7 mouse cellular contexts compared by ENCODE assay signal in genomic region chr19:20764214-20764613, GRCm38 (mm10). TPM values are rescaled to one million over a fixed set of nuclear protein-coding genes. Genes with fewer than 3 reads are reported as not detected.
DNase-seq lines count a peak whose midpoint lies in the region; ATAC-seq and TF ChIP-seq lines count a peak whose summit lies in the region.

No protein-coding gene starts in this region.

- no peak overlapping the region for H3K4me2 ChIP-seq in forebrain, embryonic 13.5 days
- H3K4me2 ChIP-seq in kidney, postnatal 0 days (ENCODE audit: low read length), result no peak overlapping the region
- no peak overlapping the region for H3K4me2 ChIP-seq in midbrain, embryonic 13.5 days (replicated peaks)

- H3K27me3 ChIP-seq in liver, adult 2 months (ENCODE audit: control insufficient read depth, insufficient read depth, low read length), result no peaks in the 10 kb centered on the region
- no peaks in the 10 kb centered on the region for H3K27me3 ChIP-seq in forebrain, embryonic 13.5 days
- H3K27me3 ChIP-seq in kidney, postnatal 0 days (ENCODE audit: insufficient read depth, low read length), result no peaks in the 10 kb centered on the region
- no peaks in the 10 kb centered on the region for H3K27me3 ChIP-seq in midbrain, embryonic 13.5 days

- no peak overlapping the region for H3K27ac ChIP-seq in liver, adult 2 months (replicated peaks; ENCODE audit: insufficient read depth, low read depth, low read length)
- no peak overlapping the region for H3K27ac ChIP-seq in forebrain, embryonic 13.5 days
- H3K27ac ChIP-seq in kidney, postnatal 0 days, result no peak overlapping the region
- no peak overlapping the region for H3K27ac ChIP-seq in midbrain, embryonic 13.5 days

- H3K9me3 ChIP-seq in forebrain, embryonic 13.5 days (replicated peaks), result no peaks in the 10 kb centered on the region
- H3K9me3 ChIP-seq in kidney, postnatal 0 days (replicated peaks; ENCODE audit: low read length), result no peaks in the 10 kb centered on the region
- H3K9me3 ChIP-seq in midbrain, embryonic 13.5 days, result no peaks in the 10 kb centered on the region

- DNase-seq in liver, adult 2 months (ENCODE audit: extremely low read depth, low read depth, low spot score), result peak; percentile 60
- DNase-seq in liver (no peak), adipocyte (ENCODE audit: low spot score) (peak; percentile 67)
- peak; percentile 72 for DNase-seq in kidney, postnatal 0 days (ENCODE audit: low spot score)

- no peaks in the 10 kb centered on the region for H3K4me1 ChIP-seq in liver, adult 2 months (ENCODE audit: control insufficient read depth, insufficient read depth, low read length)
- no peaks in the 10 kb centered on the region for H3K4me1 ChIP-seq in forebrain, embryonic 13.5 days
- no peaks in the 10 kb centered on the region for H3K4me1 ChIP-seq in kidney, postnatal 0 days (replicated peaks; ENCODE audit: insufficient read depth, low read length)
- no peaks in the 10 kb centered on the region for H3K4me1 ChIP-seq in midbrain, embryonic 13.5 days (replicated peaks)

- no peaks in the 10 kb centered on the region for H3K79me2 ChIP-seq in liver, adult 2 months (ENCODE audit: control insufficient read depth, insufficient read depth, low read length)

- no peak overlapping the region for H3K4me3 ChIP-seq in liver, adult 2 months (ENCODE audit: insufficient read depth, low read depth, low read length)
- no peak overlapping the region for H3K4me3 ChIP-seq in forebrain, embryonic 13.5 days
- H3K4me3 ChIP-seq in kidney, postnatal 0 days (replicated peaks; ENCODE audit: low read depth, low read length), result no peak overlapping the region
- H3K4me3 ChIP-seq in midbrain, embryonic 13.5 days (replicated peaks), result no peak overlapping the region

- peak; percentile 33; the same call in 1 of the 2 replicates for TF ChIP-seq CTCF in liver, adult 2 months (IDR thresholded peaks at IDR 0.05; ENCODE audit: low read depth, low read length)
- peak; percentile 73 for TF ChIP-seq CTCF in kidney, postnatal 0 days (IDR thresholded peaks at IDR 0.05; ENCODE audit: low read depth)

- ATAC-seq in forebrain, embryonic 13.5 days, result peak; percentile 89
- ATAC-seq in kidney, postnatal 0 days (replicated peaks; ENCODE audit: low FRiP score, low read depth), result 0 out of 2 replicates have a peak, but pooled peaks have one; percentile 49
- peak; percentile 87 for ATAC-seq in midbrain, embryonic 13.5 days
- ATAC-seq in activated CD4-positive, CD25-positive, alpha-beta regulatory T cell, adult 4 months, result no peak

- H3K9ac ChIP-seq in liver, adult 2 months (ENCODE audit: low read depth, low read length), result no peak overlapping the region
- no peak overlapping the region for H3K9ac ChIP-seq in forebrain, embryonic 13.5 days
- no peak overlapping the region for H3K9ac ChIP-seq in kidney, postnatal 0 days (ENCODE audit: low read depth, low read length)
- no peak overlapping the region for H3K9ac ChIP-seq in midbrain, embryonic 13.5 days (replicated peaks)

- 7% methylated on average over 1 of the region's 1 CpGs for WGBS in liver, adult 2 months
- 40% methylated on average over 1 of the region's 1 CpGs for WGBS in forebrain, embryonic 13.5 days
- WGBS in kidney, postnatal 0 days, result 20% methylated on average over 1 of the region's 1 CpGs
- 24% methylated on average over 1 of the region's 1 CpGs for WGBS in midbrain, embryonic 13.5 days

- no peaks in the 10 kb centered on the region for H3K36me3 ChIP-seq in liver, adult 2 months (ENCODE audit: control insufficient read depth, insufficient read depth, low read length)
- H3K36me3 ChIP-seq in forebrain, embryonic 13.5 days (ENCODE audit: poor library complexity, severe bottlenecking), result no peaks in the 10 kb centered on the region
- H3K36me3 ChIP-seq in kidney, postnatal 0 days (ENCODE audit: insufficient read depth, low read length), result no peaks in the 10 kb centered on the region
- H3K36me3 ChIP-seq in midbrain, embryonic 13.5 days, result no peaks in the 10 kb centered on the region

- TF ChIP-seq POLR2A in liver, adult 2 months (IDR thresholded peaks at IDR 0.05; ENCODE audit: extremely low read depth, insufficient read depth, low read length), result no peak

RNA-seq across cellular contexts. Expression of gene Aldh1a7, which starts 36.9 kb away (rescaled TPM):
- 182 and 198 TPM in 2 replicates for total RNA-seq in liver, adult 2 months (2014; rRNA removed)
- 67.2 and 83.4 TPM in 2 replicates for polyA plus RNA-seq in liver, adult 2 months (2012; rRNA removed)
- polyA plus RNA-seq in forebrain, embryonic 13.5 days (2015; fragmentation: Nextera tagmentation; extraction: Ambion mirVana), result 0.08 TPM in 2 replicates
- polyA plus RNA-seq in kidney, postnatal 0 days (2015; fragmentation: Nextera tagmentation; extraction: Ambion mirVana), result 3.9 TPM in 2 replicates
- 0.12 and 0.24 TPM in 2 replicates for polyA plus RNA-seq in midbrain, embryonic 13.5 days (2015; fragmentation: Nextera tagmentation; extraction: Ambion mirVana)
- polyA plus RNA-seq in activated CD4-positive, CD25-positive, alpha-beta regulatory T cell, adult 4 months (2017; shearing (Covaris generic)), result not detected

Comparison
In these comparisons a context has a peak if more than half of its experiments do, and no peak if none do; other contexts are left out.
1. RNA of gene Aldh1a7, which starts 36.9 kb away (polyA plus RNA-seq): 67.2 to 83.4 TPM in liver, adult 2 months; 3.9 TPM in kidney, postnatal 0 days, 0.12 to 0.24 TPM in midbrain, embryonic 13.5 days, 0.08 TPM in forebrain, embryonic 13.5 days and not detected in activated CD4-positive, CD25-positive, alpha-beta regulatory T cell, adult 4 months; every median in the first group is over 10 times any median in the second.